Mouse (Mus musculus) 416B (cell line): Measurements from ENCODE around the gene Usp5.
A peak's percentile ranks its signal among the peaks of the same experiment; 100 is the strongest.
"Not testable (repeated sequence)": the region's sequence is repeated elsewhere in the genome, so short reads cannot be mapped to it uniquely, and the experiment has no call there.

Experiments
- DNase-seq: peaks from one replicate; pipeline ENCODE4 v3.0.0; 2011; ENCODE audit warnings: low read depth

The Usp5 gene

GRCm38 (mm10) chr6:124811701-124812560, 17.4 kb downstream of the Usp5 start:
- DNase-seq: no peak

DNA sequence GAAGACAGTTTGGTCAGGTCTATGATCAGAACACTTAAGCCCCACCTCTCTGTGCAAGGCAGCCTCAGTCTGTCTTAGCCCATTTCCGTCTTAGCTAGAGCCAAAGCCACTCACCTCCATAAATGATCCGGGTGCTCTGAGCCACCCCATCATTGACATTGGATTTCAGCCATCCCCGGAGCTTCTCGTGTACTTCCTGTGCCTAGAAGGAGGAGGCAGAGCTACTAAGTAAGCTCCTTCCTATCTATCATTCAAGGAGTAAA, 17.9 kb downstream of the Usp5 start:
- no peak for DNase-seq

- peak; percentile 37 for DNase-seq
These were observed 18.5 kb downstream of the Usp5 start for GRCm38 (mm10) chr6:124810566-124811402.

- DNase-seq: no peak
These were observed 19.3 kb downstream of the Usp5 start for GRCm38 (mm10) chr6:124809775-124810538.

GRCm38 (mm10) chr6:124809052-124809774, 20.1 kb downstream of the Usp5 start:
- DNase-seq: peak; percentile 87

GRCm38 (mm10) chr6:124808358-124809012, 20.8 kb downstream of the Usp5 start, which contains the start of gene Spsb2:
Gene Spsb2, plus strand, starts transcription at chr6:124808661.
- peak; percentile 86 for DNase-seq

DNA sequence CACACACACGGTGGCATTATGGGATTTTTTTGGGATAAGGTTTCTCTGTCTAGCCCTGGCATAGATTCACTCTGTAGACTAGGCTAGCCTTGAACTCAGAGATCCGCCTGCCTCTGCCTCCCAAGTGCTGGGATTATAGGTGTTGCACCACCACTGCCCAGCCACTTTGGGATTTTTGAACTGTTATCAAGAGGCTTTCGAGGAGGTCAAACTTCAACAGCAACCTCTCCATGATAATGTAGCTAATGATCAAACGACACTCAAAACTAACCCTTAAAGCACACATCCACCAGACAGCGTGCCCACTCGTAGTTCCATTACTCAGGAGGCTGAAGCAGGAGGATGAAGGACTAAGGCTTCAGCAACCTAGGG, 21.3 kb downstream of the Usp5 start:
- DNase-seq: no peak

DNA sequence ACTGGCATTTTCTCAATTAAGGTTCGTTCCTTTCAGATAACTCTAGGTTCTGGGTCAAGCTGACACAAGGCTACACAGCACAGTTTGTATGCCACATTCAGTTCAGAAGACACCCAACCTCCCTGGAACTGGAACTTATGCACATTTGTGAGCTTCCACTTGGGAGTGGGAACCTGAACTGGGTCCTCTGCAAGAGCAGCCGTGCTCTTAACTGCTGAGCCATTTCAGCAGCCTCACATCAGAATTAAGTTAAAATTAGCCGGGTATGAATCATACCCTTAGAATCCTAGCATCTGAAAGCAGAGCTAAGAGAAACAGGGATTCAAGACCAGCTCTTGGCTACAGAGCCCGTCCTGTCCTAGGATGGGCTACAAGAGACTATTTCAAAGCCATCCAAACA, 21.9 kb downstream of the Usp5 start:
- no peak for DNase-seq

DNA sequence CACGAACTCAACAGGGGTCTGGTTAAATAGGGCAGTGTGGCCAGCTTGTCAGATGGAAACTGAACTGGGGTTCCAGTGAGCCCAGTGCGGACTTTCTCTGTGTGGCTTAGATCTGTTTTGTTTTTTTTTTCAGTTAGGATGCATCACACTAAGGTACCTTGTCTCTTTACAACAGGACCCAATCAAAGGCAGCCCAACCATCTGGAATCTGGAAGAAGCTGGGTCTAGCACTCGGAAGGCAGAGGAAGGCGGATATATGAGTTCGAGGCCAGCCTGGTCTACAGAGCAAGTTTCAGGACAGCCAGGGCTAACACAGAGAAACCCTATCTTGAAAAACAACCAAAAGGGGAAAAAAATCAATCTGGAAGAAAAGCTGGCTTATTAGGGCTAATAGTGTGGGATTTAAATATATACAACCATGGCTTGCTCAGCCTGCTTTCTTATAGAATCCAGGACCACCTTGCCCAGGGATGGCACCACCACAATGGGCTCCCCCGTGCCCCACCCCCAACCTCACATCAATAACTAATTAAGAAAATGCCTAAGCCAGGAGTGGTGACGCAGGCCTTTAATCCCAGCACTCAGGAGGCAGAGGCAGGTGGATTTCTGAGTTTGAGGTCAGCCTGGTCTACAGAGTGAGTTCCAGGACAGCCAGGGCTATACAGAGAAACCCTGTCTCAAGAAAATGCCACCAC, 22.7 kb downstream of the Usp5 start:
- no peak for DNase-seq

- DNase-seq: peak; percentile 98
These were observed 23.7 kb downstream of the Usp5 start for GRCm38 (mm10) chr6:124805341-124806321.

GRCm38 (mm10) chr6:124804341-124804740, 24.9 kb downstream of the Usp5 start:
- DNase-seq: peak; percentile 56

DNA sequence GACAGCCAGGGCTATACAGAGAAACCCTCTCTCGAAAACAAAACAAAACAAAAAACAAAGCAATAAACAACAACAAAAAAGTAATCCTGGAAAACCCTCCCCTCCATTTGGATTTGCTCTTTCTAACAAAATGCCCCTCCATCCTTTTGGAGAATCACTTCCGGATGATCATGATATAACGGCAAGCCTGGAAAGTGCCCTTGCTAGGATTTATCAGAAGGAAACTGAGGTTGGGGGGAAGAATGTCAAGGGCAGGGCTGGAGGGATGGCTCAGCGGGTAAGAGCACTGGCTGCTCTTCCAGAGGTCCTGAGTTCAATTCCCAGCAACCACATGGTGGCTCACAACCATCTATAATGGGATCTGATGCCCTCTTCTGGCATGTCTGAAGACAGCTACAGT, 25.6 kb downstream of the Usp5 start:
- not testable (repeated sequence) for DNase-seq

DNA sequence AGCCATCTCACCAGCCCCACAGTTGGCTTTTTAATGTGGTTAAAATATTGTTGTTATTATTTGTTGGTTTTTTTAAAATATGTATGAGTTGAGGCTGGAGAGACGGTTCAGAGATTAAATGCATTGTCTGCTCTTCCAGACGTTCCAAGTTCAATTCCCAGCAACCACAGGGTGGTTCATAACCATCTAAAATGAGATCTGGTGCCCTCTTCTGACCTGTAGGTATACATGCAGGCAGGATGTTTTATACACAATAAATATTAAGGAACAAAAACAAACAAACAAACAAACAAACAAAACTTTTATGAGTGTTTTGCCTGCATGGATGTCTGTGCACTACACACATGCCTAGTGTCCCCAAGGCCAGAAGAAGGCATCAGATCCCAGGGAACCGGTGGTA, 26.2 kb downstream of the Usp5 start:
- DNase-seq: no peak

- DNase-seq: not testable (repeated sequence)
These were observed 26.9 kb downstream of the Usp5 start for GRCm38 (mm10) chr6:124802400-124802799.

DNA sequence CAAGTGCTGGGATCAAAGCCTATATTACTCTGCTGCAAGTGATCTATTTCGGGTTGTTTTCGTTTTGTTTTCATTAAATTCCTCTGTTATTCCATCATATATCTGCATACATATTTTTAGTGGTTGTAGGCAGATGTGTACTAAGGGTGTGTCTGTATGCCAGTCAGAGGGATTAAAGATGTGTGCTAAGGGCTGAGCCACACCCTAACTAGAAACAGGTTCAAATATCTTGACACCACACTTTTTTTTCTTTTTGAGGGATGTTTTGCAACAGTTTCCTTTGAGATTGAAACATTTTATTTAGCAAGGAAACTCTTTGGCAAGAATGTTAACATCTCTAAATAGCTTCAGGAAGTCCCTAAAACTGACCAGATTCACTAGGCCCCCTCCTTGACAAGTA, 33.1 kb downstream of the Usp5 start:
- peak; percentile 68 for DNase-seq

DNA sequence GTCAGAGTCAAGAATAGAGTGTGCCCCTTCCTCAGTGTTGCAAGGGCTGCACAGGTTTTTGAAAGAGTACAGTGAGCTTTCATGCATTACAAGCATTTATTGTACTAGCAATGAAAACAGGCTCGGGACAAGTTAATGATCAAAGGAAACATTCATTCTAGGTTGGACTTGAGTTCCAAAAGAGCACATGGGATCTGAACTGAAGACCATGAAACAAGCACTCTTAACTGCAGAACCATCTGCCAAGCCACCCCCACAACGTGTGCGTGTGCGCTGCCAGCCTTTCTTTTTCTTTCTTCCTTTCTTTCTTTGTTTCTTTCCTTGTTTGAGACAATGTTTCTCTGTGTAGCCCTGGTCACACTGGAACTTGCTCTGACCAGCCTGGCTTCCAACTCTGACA, 33.5 kb downstream of the Usp5 start:
- no peak for DNase-seq

DNA sequence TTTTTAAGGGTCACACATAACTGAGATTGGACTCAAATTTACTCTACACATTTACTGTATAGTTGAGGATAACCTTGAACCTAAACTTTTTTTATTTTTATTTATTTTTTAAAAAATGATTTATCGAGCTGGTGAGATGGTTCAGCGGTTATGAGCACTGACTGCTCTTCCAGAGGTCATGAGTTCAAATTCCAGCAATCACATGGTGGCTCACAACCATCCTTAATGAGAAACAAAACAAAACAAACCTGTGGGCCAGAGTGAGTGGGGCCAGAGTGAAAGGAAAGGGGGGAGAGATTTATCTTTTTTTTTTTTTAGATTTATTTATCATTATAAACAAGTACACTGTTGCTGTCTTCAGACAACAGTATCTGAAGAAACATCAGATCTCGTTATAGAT, 37.4 kb downstream of the Usp5 start:
- DNase-seq: no peak

DNA sequence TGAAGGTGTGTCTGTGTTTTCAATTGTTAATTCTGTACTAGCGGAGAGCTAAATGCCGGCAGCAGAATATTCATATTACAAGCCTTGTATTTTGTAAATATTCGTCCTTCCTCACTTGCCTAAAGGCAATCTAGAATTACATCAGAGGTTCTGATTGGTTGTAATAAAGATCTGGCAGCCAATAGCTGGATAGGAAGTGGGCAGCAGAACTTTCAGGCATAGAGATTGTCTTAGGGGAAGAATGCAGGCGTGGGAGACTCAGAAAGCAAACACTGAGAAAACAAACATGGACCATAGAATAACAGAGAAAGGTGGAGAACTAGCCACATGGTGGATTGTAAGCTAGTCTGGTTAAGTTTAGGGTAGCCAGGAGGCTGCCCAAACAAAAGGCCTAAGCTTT, 39.2 kb downstream of the Usp5 start:
- no peak for DNase-seq

- no peak for DNase-seq
These were observed 39.8 kb downstream of the Usp5 start for GRCm38 (mm10) chr6:124789519-124789918.

GRCm38 (mm10) chr6:124787722-124788121, 41.6 kb downstream of the Usp5 start:
- DNase-seq: no peak
